Mouse (Mus musculus) cerebellum, postnatal 10 days (tissue): ENCODE data around the gene Rnf141.

Experiments used
- DNase-seq, 2 experiments: peaks; one replicate each; pipeline ENCODE4 v3.0.0; 2021; ENCODE audit warnings: mixed read lengths in 2 of 2

The Rnf141 gene

DNA sequence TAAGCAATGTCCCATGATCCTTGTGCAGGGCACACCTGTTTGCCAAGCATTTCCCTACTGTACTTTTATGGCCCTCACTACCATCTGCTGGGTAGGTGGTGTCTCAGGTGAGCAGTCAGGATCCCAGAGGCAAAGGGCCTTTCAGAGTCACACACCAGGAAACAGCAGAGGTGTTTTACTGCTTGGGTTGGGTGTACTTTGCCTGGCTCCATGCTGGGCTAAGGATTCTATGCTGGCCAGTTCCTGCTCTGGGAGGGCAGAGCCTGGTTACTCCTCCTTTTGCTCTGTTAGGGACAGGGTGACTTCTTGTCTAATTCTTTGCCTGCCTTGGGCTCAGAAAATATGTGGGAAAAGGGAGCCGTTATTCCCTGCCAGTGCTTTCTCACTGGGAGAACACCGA lies 51.4 kb downstream of the Rnf141 start:
- no peak for DNase-seq

DNA sequence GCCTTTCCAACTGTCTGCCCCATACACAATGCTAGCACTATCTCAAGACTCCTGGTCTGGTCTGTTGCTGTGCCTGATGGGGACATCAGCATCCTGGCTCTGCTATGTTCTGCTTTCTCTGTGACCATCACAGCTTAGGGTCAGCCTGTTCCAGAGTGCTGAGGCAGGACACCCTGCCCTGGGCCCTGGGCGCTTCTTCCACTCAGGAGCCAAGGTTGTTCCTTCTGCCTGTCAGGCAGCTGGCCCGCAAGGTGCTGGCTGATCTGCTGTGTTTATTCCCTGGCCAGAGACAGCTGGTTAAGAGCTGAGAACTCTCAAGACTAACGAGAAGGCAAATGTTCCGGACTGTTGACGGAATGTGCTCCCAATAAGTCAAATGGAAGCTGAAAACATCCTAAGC lies 52.1 kb downstream of the Rnf141 start:
- DNase-seq: no peak

GRCm38 (mm10) chr7:110790878-110791277 lies 53.4 kb downstream of the Rnf141 start:
- DNase-seq: no peak

GRCm38 (mm10) chr7:110787310-110787709 lies 56.9 kb downstream of the Rnf141 start:
- no peak for DNase-seq

DNA sequence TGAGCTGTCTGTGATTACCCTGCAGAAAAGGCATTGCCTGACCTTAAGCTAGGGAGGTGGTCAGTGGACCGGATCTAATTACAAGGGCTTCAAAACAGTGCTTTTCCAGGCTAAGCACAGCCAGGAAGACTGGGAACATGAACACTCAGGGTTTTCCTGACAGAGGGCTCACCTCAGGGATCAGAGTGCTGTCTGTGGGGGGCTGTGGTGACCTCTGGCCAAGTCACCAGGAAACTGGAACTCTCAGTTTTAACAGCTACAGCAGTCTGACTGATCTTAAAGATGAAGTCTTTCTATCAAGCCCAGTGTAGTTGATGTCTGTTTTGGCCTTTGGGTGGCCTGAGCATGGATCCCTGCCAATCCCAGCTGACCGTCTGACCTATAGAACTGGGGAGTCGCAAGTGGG lies 58.5 kb downstream of the Rnf141 start:
- no peak for DNase-seq

DNA sequence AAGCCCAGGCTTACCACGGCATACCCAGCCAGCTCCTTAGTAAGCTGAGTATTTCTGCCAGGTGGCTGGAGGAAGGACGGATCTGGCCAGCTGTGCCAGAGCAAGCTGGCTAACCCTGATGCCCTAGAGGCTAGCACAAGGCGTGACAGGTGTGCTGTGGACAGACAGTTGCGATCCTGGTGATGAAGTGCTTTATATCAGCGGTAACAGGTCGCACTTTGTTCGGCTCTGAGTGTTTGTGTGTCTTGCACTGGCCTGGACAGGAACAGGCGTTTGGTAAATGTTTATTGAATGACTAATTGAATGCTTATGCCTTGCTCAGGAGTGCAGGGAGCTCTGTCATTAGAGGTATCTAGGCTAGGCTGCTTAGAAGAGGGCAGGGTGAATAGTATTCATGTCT lies 59.3 kb downstream of the Rnf141 start:
- DNase-seq: no peak

DNA sequence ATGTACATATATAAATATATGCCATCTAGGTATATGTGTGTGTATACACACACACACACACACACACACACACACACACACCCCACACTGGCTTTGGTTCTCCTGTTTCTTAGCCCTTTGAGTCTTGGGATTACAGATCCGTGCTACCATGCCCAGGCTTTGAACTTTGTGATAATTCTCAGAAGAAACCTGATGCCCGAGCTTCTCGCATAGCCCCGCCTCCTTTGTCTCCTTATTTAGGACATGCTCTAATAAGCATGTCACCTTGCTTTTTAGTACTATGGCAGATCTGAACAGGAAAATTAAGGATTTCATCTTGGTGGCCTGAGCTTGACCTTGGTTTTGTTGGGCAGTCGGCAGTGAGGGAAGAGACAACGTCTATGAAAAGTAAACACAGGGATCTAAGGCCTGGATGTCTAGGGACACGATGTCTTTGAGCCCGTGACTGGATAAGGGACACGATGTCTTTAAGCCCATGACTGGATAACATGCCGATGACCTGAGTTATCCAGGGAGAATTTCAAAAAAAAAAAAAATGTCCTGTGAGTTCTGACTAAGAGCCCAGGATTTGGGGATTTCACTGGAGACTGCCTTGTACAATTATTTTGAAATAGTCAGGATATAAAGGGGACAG lies 61.3 kb downstream of the Rnf141 start:
- DNase-seq: no peak

- DNase-seq: peak; percentile 68 to 75
These were observed 62.1 kb downstream of the Rnf141 start for GRCm38 (mm10) chr7:110782135-110782534.

DNA sequence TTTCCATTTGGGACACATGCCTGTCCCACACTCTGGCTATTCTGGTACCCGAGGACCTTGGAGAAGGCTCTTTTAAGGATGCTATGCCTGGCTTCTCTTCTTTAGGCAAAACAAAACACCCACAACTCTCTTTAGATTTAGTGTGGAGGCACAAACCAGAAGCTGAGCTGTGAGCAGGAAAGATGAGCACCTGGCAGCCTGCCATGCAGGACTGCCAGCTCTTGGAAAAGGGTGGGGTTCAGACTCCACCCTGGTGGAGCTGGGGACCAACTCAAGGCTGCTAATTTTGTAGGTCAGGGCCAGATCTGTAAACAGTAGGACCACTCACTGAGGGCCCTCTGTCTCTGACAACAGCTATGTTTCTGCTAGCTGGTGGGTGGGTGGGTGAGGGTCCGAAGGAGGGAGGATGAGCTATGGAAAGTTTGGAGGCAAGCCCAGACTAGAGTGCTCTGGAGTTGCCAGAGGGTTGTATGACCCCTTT lies 63.0 kb downstream of the Rnf141 start:
- peak; percentile 70 to 78 for DNase-seq

DNA sequence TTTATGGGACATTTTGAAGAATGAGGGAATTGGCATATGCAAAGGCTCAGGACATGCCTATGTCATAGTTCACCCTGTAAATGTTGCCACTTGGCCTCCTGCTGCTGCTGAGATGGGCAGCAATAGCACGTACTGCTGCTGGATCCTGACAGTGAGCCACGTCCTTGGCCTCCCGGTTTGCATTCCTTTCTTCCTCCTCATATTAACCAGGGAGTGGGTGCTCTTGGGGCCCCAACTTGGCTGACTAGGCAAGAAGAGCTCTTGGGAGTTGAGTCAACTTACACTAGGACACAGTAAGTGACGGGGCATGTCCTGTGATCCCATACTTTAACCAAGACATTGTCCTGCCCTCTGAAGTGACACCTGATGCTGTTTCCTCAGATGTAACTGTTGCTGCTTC lies 63.7 kb downstream of the Rnf141 start:
- DNase-seq: no peak

DNA sequence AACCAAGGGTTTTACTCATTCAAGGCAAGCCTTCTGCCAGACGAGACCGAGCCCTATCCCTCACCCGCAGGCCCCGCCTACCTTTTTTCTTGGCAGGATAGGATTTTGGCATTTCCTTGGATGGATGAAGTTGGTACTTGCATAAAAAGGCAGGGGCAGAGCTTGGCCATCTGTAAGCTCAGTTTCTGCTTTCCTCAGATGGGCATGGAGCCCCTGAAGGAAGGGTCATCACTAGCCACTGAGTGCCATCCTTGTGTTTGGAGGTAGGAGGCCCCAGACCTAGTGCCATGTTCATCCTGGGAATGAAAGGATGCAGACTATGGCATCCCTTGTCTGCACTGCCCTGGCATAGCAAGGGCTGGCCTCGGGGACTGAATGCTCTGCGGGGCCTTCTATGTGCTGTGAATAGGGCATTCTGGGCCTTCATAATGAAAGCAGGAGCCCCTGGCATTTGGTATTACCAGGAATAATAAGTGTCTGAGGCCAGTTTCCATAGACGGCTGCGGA lies 64.6 kb downstream of the Rnf141 start:
- DNase-seq: peak; percentile 77 to 86

DNA sequence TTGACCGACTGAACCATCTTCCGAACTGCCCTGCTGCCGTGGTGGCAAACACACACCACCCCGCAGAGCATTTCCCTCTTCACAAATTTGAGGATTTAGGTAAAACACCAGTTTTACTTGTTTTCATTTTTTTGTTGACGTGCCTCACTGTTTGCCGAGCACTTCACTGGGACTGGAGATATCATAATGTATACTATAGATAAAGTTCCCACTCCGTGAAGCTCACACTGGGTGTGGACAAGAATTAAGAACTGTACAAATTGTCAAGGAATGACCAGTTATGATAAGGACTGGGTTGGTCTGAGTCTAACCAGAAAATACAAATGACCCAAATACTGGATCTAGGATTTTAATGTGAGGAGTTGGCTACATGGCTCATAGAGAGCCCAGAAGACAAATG lies 65.3 kb downstream of the Rnf141 start:
- DNase-seq: no peak

GRCm38 (mm10) chr7:110777146-110778001 lies 66.9 kb downstream of the Rnf141 start:
- no peak for DNase-seq

DNA sequence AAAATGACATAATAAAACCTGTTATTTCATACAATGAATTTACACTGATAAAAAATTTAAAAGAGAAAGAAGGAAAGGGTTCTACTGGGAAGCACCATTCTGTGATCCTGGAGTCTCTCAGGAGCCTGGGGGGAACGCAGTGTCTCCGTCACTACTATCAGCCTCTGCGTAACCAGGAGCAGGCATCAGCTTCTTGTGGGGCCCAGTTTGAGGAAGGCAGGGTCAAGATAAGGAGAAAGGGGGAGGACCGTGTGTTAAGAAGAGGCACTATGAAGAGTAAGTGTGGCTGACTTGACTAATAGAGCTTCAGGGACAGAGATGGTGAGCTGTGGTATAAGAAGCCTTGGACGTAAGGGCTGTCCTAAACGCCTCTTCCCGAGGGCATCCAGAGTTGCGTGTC lies 69.6 kb downstream of the Rnf141 start:
- no peak for DNase-seq

GRCm38 (mm10) chr7:110774077-110774476 lies 70.2 kb downstream of the Rnf141 start:
- DNase-seq: peak; percentile 85 to 89

- peak; percentile 83 to 87 for DNase-seq
These were observed 70.9 kb downstream of the Rnf141 start for GRCm38 (mm10) chr7:110773204-110774002.

GRCm38 (mm10) chr7:110772343-110772742 lies 71.9 kb downstream of the Rnf141 start:
- DNase-seq: no peak

GRCm38 (mm10) chr7:110770949-110771348 lies 73.3 kb downstream of the Rnf141 start:
- no peak for DNase-seq

- DNase-seq: no peak
These were observed 75.2 kb downstream of the Rnf141 start for GRCm38 (mm10) chr7:110769094-110769493.

DNA sequence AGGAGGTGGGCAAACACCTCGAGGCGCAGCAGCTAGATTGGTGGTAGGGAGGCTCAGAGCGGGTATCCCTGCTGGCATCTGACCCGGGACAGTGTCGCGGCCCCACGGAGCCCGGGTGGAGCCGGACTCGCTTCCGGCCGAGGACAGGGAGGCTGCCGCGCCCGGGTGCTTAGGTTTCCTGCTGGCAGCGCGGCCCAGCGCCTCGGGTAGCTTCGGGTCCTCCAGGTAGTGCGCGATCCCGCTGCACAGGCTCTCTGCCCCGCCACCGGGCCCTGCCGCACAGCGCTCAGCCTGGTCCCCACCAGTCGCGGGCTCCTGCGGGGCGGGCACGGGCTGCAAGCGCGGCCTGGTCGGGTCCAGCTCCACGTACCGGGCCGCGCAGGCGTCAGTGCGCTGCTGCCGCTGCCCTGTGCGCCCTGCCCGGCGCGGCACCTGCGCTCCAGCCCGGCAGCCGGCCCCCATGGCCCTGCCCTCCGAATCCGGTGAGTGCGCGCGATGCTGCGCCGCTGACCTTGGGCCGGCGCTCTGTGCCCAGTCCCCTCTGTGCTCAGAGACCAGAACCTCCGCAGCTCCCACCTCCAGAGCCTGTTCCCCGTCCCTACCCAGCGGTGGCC lies 75.7 kb downstream of the Rnf141 start:
- peak; percentile 61 to 68 for DNase-seq

DNA sequence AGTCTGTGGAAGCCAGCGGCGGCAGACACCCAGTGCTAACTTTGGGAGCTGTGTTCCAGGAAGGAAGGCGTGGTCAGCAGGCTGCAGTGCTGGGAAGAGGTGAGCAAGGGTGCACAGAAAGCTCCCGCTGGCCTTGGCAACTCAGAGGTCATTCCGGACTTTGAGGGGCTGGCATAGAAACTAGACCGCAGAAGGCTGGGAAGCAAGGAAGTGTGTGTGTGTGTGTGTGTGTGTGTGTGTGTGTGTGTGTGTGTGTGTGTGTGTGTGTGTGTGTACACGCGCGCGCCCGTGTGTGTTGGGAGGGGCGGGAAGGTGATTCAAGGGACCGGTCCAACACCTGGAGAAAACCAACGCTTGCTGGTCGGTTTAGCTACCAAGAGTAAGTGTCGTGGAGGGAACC lies 76.3 kb downstream of the Rnf141 start, which contains the start of gene Ampd3:
TSS of gene Ampd3 (plus strand) at position 206 of the 400 bp plus-strand sequence.
- peak; percentile 39 to 53 for DNase-seq

DNA sequence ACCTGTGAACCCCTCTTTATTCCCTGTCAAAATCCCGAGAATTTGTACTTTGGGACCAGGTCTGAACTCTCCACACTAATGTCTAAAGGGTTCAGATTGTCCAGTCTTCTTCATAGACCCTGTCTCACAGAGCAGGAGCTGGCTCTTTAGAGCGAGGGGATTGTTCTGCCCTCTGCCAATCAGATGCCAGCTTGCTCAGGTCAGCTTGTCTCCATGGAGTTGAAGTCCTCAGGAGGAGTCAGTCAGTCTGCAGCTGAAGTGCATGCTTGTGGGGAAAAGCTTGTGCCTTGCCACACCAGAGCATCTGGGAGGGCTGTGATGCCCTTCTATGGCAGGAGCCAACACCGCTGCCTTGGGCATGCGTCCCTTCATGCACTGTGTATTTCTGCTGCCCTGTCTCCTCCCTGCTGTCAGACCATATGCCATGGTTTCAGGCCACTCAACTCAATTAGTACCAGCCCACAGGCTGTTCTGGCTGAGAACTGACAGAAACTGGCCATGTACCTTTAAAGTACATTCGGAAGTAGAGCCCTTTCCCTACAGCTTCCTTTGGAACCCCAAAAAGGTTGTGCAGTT lies 81.6 kb downstream of the Rnf141 start:
- peak; percentile 87 to 91 for DNase-seq
